Mouse (Mus musculus) spleen, adult 2 months (tissue): ENCODE measurements at regions not wholly inside any gene's neighbourhood (a gene's known extent, or its start where the extent isn't known, plus 50 kb on each side); places are given as distances from the start of the nearest gene placed in this dataset.

Experiments used
- DNase-seq, 2 experiments: peaks; one replicate each; pipeline versions ENCODE4 v3.0.0 to v3.0.0-alpha.2; 2012 to 2021; ENCODE audit warnings: low spot score in 2 of 2, low read depth in 1 of 2
- H3K27ac ChIP-seq: fragments of 200-500 bp; 2 replicates; pipeline ENCODE4 v1.5.1; 2012; ENCODE audit warnings: low read length, inconsistent platforms; ENCODE audit not compliant: insufficient read depth
- H3K27me3 ChIP-seq: fragments of 200-500 bp; 2 replicates; pipeline ENCODE4 v1.6.1; 2012; ENCODE audit warnings: mild to moderate bottlenecking, moderate library complexity, low read length, inconsistent platforms; ENCODE audit not compliant: control insufficient read depth, insufficient read depth
- H3K36me3 ChIP-seq: fragments of 200-500 bp; 2 replicates; pipeline ENCODE4 v1.6.1; 2012; ENCODE audit warnings: mild to moderate bottlenecking, low read length, inconsistent platforms; ENCODE audit not compliant: control insufficient read depth, insufficient read depth
- H3K4me1 ChIP-seq: fragments of 200-500 bp; 2 replicates; pipeline ENCODE4 v1.6.1; 2011; ENCODE audit warnings: inconsistent platforms; ENCODE audit not compliant: control insufficient read depth, insufficient read depth, insufficient read length
- H3K4me3 ChIP-seq: fragments of 200-500 bp; 2 replicates; pipeline ENCODE4 v1.5.1; 2011; ENCODE audit warnings: mild to moderate bottlenecking, inconsistent platforms; ENCODE audit not compliant: insufficient read depth, insufficient read length; ENCODE audit errors: extremely low read depth
- CTCF ChIP-seq: fragments of 200-500 bp; IDR thresholded peaks from 2 replicates; pipeline ENCODE4 v1.5.1; 2011; ENCODE audit warnings: mild to moderate bottlenecking, inconsistent platforms; ENCODE audit not compliant: insufficient read depth, insufficient read length, insufficient replicate concordance; ENCODE audit errors: extremely low read depth
- POLR2A ChIP-seq: fragments of 200-500 bp; IDR thresholded peaks from 2 replicates; pipeline ENCODE4 v1.6.1; 2011; ENCODE audit warnings: low read depth, low read length, inconsistent platforms
- WGBS: fragments of 180-500 bp; shearing (Covaris S2); methylation state at CpG from one replicate; pipeline ENCODE4 v1.1.7; 2018; 5-methylcytosine and 5-hydroxymethylcytosine counted together

DNA sequence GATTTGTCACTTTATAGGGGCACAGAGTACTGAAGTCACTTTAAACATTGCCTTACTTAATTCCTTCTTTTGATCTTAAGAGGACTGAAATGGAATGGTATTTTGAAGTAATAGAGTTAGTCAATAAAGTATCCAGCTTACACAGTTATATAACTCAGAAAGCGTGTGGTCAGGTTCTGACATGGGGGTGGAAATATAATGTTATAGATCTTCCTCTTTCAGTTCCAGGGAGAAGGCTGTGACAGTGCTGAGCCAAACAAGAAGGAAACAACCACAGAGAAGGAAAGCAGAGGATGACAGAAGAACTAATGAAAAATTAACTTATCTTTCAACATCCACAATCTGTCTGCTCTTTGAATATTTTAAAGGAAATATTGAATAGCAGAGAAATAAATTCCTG is 399.4 kb upstream of the Atp2b1 start:
- TF ChIP-seq POLR2A = no peak
- TF ChIP-seq CTCF = no peak
- no peak overlapping the region for H3K4me3 ChIP-seq
- no peaks in the 10 kb centered on the region for H3K27me3 ChIP-seq
- H3K4me1 ChIP-seq = no peaks in the 10 kb centered on the region
- 38% methylated on average over 1 of the region's 1 CpGs for WGBS
- H3K36me3 ChIP-seq = no peaks in the 10 kb centered on the region
- H3K27ac ChIP-seq = no peak overlapping the region
- no peak for DNase-seq

DNA sequence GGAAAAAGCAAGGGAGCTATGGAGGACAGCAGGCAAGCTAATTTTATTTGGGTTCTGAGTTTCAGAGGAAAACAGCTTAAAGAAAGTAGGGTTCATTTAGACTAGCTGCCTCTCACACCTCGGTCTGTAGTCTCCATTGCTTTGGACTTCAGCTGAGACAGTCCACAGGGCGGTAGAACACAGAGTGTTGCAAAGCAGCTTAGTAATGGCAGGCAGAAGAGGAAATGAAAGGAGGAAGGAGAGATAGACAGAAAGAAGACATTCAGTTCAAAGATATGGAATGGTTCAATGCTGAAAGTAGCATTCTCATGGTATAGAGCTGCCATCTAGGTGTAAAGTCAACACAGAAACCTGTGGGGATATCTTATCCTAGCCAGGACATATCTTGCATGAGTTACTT is 396.6 kb upstream of the Atp2b1 start:
- no peak for TF ChIP-seq CTCF
- no peak for TF ChIP-seq POLR2A
- H3K27ac ChIP-seq = no peak overlapping the region
- DNase-seq = no peak
- no peak overlapping the region for H3K4me3 ChIP-seq
- WGBS = 82% methylated on average over 2 of the region's 2 CpGs
- no peaks in the 10 kb centered on the region for H3K36me3 ChIP-seq
- no peaks in the 10 kb centered on the region for H3K27me3 ChIP-seq
- H3K4me1 ChIP-seq = no peaks in the 10 kb centered on the region

GRCm38 (mm10) chr10:98529565-98529964 is 384.6 kb upstream of the Atp2b1 start:
- Histone ChIP-seq H3K36me3 (no peaks in the 10 kb centered on the region), H3K4me3 (no peak overlapping the region), H3K27ac (no peak overlapping the region), H3K4me1 (no peaks in the 10 kb centered on the region), H3K27me3 (no peaks in the 10 kb centered on the region)
- no peak for DNase-seq
- 81% methylated on average over 4 of the region's 4 CpGs for WGBS
- TF ChIP-seq POLR2A (no peak), CTCF (no peak)

DNA sequence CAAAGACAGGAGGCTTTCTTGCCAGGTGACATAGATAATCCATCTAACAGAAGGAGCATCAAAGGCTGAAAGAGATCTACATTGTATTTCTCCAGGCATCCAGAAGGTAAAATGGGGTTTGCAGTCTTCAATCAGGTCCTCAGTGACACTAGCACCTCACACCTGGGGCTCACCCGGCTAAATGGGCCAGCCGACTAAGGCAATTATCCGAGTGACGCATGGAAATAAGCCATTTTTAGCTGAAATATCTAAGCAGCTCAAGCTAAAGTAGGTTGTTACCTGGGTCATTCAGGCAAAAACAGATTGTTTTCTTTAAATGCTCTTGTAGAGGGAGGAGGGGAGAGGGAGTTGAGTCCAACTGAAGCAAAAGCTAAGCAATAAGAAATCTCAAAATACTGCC is 382.8 kb upstream of the Atp2b1 start:
- Histone ChIP-seq H3K36me3 (no peaks in the 10 kb centered on the region), H3K4me1 (no peaks in the 10 kb centered on the region), H3K27me3 (no peaks in the 10 kb centered on the region), H3K4me3 (no peak overlapping the region), H3K27ac (no peak overlapping the region)
- 95% methylated on average over 4 of the region's 4 CpGs for WGBS
- DNase-seq = no peak
- TF ChIP-seq POLR2A (no peak), CTCF (no peak)

DNA sequence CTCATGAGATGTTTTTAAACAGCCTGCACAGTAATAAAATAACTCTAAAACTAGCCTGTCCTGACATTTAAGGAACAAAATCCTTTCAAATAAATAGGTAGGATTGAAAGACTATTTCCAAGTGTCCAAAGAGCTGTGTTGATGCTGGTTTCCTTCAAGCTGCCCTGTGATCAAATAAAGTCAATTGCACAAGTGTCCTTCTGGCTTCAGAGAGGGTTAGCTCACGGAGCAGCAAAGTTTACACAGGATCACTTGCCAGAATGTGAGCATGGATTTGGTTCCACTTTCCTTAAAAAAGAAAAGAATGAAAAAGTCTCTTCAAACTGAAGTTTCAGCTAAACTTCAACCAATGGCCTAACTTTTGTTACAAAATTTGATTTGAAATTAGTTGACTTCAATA is 375.5 kb upstream of the Atp2b1 start:
- Histone ChIP-seq H3K36me3 (no peaks in the 10 kb centered on the region), H3K4me1 (no peaks in the 10 kb centered on the region), H3K27me3 (no peaks in the 10 kb centered on the region), H3K4me3 (no peak overlapping the region), H3K27ac (no peak overlapping the region)
- 83% methylated on average over 1 of the region's 1 CpGs for WGBS
- TF ChIP-seq CTCF (no peak), POLR2A (no peak)
- DNase-seq = no peak

DNA sequence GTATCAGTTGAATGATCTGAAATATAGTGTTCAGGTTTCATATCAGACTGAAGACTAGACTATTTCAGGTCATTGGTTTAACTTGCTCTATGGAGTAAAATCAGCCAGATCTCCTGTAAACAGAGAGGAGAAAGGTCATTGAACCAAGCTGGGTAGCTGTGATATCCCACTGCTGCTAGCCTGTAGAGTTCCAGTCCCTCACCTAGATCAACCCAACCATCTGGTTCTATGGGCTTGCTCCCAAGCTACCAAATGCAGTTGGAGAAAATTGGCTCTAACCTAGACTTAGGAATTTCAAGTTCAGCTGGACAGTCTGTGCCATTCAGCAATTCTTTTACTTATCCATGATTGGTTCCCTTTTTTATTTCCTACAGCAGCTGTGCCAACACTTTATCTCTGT is 373.1 kb upstream of the Atp2b1 start:
- no peak for DNase-seq
- TF ChIP-seq POLR2A (no peak), CTCF (no peak)
- Histone ChIP-seq H3K4me1 (no peaks in the 10 kb centered on the region), H3K36me3 (no peaks in the 10 kb centered on the region), H3K27ac (no peak overlapping the region), H3K4me3 (no peak overlapping the region), H3K27me3 (no peaks in the 10 kb centered on the region)

DNA sequence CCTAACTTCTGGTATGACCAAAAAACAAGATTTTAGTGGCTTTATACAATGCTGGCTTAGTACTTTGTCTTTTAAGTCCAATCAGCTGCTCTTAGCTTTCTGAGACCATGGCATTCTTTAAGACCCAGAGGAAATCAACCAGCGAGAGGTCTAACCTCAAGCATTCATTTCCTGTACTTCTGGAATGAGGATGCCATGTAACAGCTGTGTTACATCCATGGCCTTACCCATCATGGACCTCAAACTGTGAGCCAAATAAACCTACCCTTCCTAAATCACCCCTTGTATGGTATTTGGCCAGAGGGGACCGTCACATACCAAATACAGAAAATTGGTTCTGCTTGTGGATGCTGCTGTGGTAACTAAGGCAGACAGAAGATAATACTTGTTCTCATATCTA is 372.1 kb upstream of the Atp2b1 start:
- Histone ChIP-seq H3K4me3 (no peak overlapping the region), H3K4me1 (no peaks in the 10 kb centered on the region), H3K27ac (no peak overlapping the region), H3K36me3 (no peaks in the 10 kb centered on the region), H3K27me3 (no peaks in the 10 kb centered on the region)
- TF ChIP-seq POLR2A (no peak), CTCF (no peak)
- 87% methylated on average over 2 of the region's 2 CpGs for WGBS
- DNase-seq = no peak
